Mouse (Mus musculus) stomach, postnatal 0 days (tissue): Measurements from ENCODE around the gene Lama4.

Experiments used
- CTCF ChIP-seq: IDR thresholded peaks from 2 replicates; pipeline ENCODE4 v1.5.1; 2016; ENCODE audit warnings: antibody characterized with exemption, low read depth, mild to moderate bottlenecking, moderate library complexity
- EP300 ChIP-seq: optimal IDR thresholded peaks from 2 replicates; pipeline ENCODE3; 2016; ENCODE audit warnings: antibody characterized with exemption

DNA sequence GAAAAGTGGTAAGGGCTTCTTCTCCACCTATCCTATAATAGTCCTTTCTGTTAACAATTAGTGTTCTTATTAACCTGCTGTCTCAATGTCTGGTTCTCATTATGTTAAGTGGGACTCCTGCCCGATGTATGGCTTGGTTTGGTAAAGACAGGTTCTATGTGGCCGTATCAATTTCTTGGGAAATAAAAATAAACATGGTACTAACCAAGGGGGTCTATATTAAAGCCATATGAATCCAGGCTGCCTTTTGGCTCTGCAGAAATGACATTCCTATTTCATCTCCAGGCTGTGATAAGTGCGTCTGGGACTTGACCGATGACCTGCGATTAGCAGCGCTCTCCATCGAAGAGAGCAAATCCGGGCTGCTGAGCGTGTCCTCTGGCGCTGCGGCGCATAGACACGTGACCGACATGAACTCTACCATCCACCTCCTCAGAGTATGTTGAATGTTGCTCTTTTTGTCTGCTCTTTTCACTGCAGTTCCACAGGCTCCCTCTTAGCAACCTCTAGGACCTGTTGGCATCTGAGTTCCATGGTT, 64.9 kb downstream of the Lama4 start:
- TF ChIP-seq CTCF (no peak), EP300 (no peak)
